Mouse (Mus musculus): ENCODE results near the gene Necap1. TPM values are rescaled to one million over a fixed set of nuclear protein-coding genes. Genes with fewer than 3 reads are reported as not detected.

The Necap1 gene
- total RNA-seq (2021), result 100 to 1,000 TPM; 188 to 202 TPM

DNA sequence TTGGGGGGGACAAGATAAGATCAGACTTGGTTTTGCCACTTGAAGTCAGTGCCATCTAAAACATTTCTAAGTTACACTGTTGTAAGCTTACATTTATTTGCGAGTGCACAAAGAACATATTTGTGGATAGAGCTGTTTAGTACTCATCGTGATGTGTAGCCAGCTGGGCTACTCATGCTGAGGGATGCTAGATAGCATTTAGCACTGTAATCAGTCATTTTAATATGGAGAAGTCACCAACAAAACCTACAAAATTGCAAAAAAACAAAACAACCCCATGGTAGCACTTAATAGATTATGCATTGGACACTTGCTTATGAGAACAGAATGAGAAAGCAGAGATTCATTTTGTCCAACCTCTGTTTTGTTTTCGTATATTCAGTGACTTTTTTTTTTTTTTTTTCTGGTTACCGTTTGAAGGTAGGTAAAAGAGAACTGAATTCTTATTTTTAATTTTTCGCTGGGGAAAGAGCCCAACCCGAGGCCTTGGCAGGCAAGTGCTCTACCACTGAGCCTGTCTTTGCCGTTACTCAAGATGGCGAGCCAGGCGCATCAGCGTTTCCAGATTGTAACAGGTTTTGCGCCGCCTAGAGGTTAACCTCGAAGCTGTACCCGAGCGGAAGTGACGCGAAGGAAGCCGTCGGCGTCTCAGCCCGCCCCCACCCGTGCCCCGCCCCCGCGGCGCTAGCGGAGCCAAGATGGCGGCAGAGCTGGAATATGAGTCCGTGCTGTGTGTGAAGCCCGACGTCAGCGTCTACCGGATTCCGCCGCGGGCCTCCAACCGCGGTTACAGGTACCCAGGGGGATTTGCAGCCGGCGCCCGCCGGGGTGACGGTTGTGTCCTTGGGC lies at the start of gene Necap1:
Gene Necap1, plus strand, starts transcription at position 604 of the 849 bp plus-strand sequence.
- intact Hi-C loops (cut with DNase I), result loop anchor here (2.0 to 10.0 kb wide), 5 partner anchors 45 to 1521 kb away; partner anchors contain the start of gene Slc2a3
- peak; percentile 98 to 99 for DNase-seq (ENCODE audit: low spot score in 2 of 2)

DNA sequence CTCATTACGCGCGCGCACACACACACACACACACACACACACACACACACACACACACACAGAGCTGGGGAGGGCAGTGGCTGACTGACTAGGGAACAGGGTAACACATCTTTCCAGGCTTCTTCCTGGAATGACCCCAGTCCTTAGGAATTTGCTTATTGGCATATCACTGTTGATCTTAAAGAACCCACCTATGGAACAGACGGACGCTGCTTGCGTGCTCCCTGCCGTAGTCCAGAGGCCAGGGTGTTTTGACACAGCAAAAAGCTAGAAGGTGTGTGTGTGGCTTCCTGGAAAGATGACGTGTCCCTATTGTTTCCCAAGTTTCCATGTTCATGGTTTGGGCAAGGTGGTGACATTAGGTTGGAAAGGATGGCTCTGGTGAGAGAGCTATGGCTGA lies 49.1 kb upstream of the Necap1 start:
- intact Hi-C loops (cut with DNase I), result no loop called here
- DNase-seq (ENCODE audit: low spot score in 2 of 2), result no peak

DNA sequence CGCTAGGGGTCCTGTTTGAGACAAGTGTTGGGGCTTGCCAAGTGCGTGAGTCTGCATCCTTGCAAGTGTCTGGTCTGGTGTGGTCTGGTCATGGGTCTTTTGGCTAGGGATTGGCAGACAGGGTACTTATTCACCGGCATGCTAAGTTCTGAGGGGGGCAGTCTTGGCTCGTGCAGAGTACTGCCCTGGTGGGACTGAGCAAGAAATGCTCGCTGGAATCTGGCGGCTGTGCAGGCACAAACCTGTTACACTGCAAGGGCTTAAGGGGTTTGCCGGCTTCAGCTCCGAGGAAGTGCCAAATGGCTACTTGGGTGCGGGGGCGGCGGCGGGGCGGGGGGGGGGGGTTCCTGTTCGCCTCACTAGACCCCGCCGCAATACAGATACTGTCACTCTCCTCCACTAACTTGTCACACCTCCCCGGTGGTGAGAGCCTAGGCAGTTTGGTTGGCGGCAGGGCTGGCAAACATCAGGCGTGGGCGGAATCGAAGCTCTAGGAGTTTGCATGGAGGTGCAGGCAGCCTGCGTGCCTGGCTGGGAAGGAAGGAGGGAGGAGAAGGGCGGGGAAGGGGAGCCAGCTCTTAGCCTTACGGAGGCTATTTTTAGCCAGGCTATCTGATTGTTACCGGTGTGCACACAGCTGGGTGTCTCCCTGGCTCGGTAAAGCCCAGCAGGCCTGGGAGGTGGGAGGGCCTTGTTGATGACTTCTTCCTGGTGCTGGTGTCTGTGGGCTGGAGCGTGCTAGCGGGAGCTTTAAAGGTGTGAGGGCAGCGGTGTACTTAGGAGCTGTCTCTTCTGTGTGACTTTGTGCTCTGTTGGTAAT lies 48.1 kb upstream of the Necap1 start:
- peak; percentile 85 to 95 for DNase-seq (ENCODE audit: low spot score in 2 of 2)
- intact Hi-C loops (cut with DNase I), result loop anchor here (2.0 kb wide), 1 partner anchor 61 kb away; no protein-coding TSS in a partner anchor

DNA sequence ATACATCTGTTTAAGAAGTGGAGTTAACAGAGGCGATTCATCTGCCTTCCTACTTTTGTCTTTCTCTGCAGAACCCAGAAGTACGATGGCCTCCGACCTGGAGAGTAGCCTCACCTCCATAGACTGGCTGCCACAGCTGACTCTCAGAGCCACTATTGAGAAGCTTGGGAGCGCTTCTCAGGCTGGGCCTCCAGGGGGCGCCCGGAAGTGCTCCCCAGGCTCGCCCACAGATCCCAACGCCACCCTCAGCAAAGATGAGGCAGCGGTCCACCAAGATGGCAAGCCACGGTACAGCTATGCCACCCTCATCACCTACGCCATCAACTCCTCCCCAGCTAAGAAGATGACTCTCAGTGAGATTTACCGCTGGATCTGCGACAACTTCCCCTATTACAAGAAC lies 46.2 kb upstream of the Necap1 start:
- DNase-seq (ENCODE audit: low spot score in 2 of 2), result no peak
- intact Hi-C loops (cut with DNase I), result loop anchor here (2.0 kb wide), 1 partner anchor 47 kb away; the partner anchor contains the start of gene Necap1

DNA sequence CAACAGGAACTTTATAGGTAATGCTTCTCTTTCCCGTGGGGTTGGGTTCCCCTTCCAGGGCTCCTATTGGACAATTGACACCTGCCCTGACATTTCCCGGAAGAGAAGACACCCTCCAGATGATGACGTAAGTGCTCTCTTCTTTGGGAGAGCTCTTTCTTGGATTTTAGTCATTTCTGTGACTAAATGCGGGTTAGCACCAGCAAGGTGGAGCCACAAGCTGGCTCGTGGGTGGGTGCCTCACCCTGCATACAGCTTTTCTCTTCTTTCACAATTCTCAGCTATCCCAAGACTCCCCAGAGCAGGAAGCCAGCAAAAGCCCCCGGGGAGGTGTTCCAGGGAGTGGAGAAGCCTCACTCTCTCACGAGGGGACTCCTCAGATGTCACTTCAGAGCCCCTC lies 41.4 kb upstream of the Necap1 start:
- DNase-seq (ENCODE audit: low spot score in 2 of 2), result peak in 1 of 2 experiments; percentile 73
- intact Hi-C loops (cut with DNase I), result no loop called here

DNA sequence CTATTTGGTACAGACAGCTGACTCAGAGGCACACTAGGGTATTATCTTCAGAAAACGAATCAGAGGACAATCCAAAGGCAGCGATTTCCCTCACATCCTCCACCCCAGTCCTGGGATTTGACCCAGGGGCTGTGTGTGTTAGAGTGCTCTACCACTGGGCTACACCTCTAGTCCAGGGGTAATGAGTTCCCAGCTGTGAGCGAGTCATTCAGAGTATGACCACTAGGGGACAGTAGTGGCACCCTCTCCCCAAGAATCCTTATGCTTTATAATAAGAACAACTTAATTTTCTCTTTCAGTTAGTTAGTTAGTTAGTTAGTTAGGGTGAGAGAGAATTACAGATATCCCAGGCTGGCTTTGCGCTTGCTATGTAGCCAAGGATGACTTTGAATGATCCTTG lies 39.9 kb upstream of the Necap1 start:
- intact Hi-C loops (cut with DNase I), result no loop called here
- no peak for DNase-seq (ENCODE audit: low spot score in 2 of 2)

DNA sequence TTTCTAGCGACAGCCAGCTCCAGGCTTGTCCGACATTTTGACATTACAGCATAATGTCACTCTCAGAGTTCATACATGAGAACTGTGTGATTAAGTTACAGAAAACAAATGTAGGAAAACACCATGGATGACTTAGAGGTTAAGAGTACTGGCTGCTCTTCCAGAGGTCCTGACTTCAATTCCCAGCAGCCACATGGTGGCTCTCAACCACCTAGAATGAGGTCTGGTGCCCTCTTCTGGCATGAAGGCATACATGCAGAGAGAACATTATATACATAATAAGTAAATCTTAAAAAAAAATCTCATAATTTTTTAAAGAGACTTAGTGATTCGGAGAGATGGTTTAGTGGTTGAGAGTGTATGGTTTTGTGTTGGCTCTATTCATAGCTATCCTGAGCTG lies 37.3 kb upstream of the Necap1 start:
- intact Hi-C loops (cut with DNase I), result no loop called here
- no peak for DNase-seq (ENCODE audit: low spot score in 2 of 2)

DNA sequence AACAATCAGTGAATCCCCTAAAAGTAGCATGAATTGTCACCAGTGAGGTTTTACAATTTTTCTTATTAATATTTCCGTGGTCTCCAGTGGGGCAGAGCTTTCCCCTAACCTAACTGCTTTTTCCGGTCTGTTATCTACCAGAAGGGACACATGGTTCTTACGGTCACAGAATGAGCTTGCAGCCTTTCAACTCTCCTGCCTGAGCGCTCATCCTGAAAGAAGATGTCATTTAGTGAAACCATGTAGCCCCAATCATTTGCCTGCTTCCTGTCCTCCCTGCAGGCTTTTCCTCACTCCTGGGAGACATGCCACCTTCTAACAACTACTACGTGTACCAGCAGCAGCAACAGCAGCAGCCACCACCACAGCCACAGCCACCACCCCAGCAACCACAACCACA lies 36.7 kb upstream of the Necap1 start:
- no peak for DNase-seq (ENCODE audit: low spot score in 2 of 2)
- intact Hi-C loops (cut with DNase I), result no loop called here

DNA sequence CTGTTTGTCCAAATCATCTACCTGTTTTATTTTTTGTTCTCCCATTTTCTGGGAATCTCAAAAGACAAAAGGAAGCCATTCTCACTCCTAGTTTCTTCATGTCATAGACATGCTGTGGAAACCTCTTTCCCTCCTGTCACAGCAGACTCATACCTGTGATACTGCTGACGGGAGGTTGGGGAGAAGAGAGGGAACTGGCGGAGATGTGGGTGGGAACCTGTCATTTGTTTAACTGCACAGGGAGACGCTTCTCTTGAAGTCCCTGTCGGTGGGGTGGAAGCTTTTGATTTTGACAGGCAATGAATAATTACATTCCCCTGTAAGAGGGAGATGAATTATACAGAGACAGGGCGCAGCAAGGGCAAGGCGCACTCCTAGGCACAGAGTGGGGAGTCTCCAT lies 30.5 kb upstream of the Necap1 start:
- no peak for DNase-seq (ENCODE audit: low spot score in 2 of 2)
- intact Hi-C loops (cut with DNase I), result no loop called here

DNA sequence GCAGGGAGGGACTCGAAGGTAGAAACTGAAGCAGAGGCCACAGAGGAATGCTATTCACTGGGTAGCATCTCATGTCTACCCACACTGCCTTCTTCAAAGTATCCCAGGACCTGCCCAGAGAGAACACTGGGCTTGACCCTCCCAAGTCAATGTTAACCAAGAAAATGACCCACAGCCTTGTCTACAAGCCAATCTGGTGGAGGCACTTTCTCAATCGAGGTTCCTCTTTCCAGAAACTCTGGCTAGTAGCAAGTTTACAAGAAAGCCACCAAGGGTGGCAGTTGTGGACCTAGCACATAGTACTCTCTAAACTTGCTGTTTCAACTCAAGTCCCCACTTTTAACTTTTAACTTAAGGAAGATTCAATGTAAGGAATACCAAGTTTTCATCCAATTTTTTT lies 21.6 kb upstream of the Necap1 start:
- DNase-seq (ENCODE audit: low spot score in 2 of 2), result no peak
- intact Hi-C loops (cut with DNase I), result no loop called here

DNA sequence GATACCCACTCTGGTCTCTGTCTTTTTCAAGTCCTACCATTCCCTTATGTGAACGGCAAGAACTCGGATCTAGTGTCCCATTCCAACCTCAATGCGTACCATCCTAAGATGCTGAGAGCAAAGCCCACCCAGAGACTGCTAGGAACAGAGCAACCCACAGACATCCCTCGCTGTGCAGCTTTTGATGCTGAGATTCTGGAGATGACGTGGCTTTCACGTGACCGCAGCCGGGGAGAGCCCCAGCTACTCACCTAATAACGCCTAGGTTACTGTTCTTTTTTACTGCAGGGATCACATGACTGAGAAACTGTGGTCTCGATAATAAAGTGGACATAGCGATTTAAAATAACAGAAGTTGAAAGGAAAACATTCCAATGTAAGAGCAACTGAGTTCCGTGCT lies 19.7 kb upstream of the Necap1 start:
- intact Hi-C loops (cut with DNase I), result no loop called here
- DNase-seq (ENCODE audit: low spot score in 2 of 2), result no peak

DNA sequence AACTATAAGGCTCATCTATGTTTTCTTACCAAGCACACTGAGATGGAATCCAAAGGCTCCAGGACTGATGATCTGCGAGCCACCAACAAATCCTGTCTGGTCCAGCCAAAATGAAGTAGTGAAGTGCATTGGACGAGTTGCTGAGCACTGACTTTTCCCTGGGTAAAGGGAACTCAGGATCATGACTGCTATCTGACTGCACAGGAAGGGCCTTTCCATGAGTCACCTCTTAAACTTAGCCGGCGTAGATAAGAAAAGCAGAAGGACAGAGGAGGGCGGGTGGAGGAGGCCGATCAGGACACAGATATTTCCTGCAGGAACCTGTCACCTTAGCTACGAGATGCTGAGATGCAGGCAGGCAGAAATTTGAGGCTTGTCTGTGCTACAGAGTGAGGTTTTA lies 18.3 kb upstream of the Necap1 start, which contains the start of gene C3ar1:
Gene C3ar1, minus strand, starts transcription at position 207 of the 400 bp plus-strand sequence.
- no peak for DNase-seq (ENCODE audit: low spot score in 2 of 2)
- intact Hi-C loops (cut with DNase I), result no loop called here

DNA sequence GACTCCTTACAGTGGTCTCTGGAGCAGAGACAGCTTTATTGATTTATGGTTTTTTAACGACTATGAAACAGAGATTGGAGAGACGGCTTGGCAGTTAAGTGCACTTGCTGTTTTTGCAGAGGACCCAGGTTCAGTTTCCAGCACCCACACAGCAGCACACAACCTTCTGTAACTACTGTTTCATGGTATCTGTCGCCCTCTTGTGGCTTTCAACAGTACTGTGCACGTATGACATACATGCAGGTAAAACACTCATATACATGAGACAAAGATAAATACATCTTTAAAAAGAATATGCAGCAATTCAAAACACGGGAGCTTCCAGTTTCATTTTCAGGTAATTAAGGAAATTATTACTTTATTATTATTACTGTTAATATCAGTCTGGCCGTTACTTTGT lies 11.8 kb upstream of the Necap1 start:
- DNase-seq (ENCODE audit: low spot score in 2 of 2), result no peak
- intact Hi-C loops (cut with DNase I), result no loop called here

DNA sequence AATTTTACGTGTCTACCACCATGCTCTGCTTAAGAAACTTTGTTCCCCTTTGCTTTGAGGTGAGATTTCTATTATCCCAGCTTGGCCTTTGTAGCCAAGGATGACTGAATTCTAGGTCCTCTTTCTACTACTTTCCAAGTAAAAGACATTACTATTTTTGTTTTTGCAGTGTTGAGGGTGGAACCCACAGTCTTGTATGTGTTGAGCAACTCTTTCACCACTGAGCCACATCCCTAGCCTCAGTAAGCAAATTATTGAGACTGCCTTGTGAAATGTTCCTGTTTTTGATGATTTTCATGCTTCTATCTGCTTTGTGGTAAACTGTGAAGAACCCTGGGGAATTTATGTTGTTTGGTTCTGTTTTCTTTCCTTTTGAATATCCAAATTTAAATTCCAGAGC lies 11.4 kb upstream of the Necap1 start:
- intact Hi-C loops (cut with DNase I), result no loop called here
- DNase-seq (ENCODE audit: low spot score in 2 of 2), result no peak

DNA sequence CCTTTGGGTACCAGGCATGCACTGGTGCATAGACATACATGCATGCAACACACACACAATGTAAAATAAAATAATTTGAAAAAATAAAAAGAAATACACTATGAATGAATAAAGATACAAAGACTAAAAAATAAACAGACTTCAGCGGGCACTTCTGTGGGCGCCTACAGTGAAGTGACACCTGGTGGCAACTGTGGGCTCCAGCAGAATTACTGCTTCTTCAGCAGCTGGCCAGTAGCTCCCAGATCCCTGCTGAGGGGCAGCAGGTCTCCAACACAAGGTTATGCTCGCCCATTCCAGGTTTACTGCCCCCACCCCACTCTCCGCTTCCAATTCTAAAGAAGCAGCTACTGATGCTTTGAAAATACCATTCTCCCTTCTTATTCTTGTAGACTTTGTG lies 6.4 kb upstream of the Necap1 start:
- no peak for DNase-seq (ENCODE audit: low spot score in 2 of 2)
- intact Hi-C loops (cut with DNase I), result no loop called here

DNA sequence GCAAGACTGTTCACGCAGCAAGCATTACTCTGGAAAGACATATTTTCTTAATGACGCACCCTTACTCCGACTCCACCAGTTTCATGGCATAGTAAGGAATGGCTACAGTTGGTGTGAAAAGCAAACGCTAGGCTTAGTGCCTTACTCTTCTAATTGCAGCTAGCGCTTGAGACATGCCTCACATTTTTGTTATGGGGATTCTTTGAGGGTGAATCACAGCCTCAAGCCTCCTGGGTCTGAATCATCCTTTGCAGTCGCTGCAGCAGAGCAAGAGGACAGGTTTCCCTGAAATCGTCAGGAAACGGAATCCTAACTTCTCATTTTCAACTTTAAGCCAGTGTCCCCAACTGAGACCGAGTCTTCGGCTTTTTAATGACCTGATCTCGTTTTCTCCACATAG lies 4.4 kb upstream of the Necap1 start:
- intact Hi-C loops (cut with DNase I), result loop anchor here (5.0 to 10.0 kb wide), 4 partner anchors 68 to 1525 kb away; partner anchors contain the start of gene Slc2a3

DNA sequence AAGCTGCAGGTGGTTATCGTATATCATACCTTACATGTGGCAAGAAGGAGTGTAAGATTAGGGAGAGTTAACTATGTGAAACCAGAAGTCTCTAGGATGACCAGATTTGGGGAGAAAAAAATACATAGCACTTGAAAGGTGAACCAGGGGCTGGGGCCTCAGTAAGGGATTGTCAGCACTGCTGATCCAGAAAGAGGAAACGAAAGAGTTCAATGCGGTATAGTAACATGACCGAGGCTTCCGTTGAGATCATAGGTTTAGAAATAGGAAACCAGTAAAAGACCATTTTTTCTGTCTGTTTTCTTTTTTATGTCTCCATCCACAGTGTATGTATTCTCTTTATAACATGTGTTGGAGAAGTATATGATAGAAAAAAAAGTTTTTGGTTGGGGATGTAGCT lies 1.5 kb upstream of the Necap1 start:
- intact Hi-C loops (cut with DNase I), result loop anchor here (5.0 to 10.0 kb wide), 4 partner anchors 70 to 1522 kb away; partner anchors contain the start of gene Slc2a3
- no peak for DNase-seq (ENCODE audit: low spot score in 2 of 2)

More for the DNA sequence above, 4.4 kb upstream of the Necap1 start:
- peak in 1 of 2 experiments; percentile 50 for DNase-seq (ENCODE audit: low spot score in 2 of 2)

DNA sequence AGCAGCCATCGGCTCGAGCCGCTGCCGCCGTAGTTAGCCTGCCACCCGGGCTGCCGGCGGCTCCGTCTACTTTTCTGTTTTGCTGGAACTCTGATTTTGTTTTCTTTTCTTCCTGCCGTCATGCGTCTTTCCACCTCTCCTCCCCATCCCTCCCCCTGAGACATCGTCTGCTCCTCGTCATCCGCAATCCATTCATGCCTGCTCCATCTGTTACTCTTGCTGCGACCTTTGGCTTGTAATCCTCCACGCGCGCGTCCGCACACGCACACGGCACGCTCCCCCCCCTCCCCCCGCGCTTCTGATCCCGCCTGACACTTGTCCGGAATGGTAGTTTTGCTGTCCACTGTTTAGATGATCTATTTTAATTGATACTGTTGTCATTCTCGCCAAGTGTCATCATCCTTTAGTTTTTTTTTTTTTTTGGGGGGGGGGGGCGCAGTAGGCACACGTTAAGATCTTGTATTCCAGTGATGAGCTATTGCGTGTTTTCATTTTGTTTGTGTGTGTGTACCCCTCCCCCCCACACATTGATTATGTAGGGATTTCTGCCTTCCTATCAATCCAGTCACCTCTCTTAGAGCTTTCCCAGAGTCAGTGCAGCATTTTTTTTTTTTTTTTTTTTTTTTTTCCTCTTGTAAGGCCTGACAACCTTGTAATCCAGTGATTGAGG lies 581 bp downstream of the Necap1 start:
- intact Hi-C loops (cut with DNase I), result loop anchor here (2.0 to 10.0 kb wide), 5 partner anchors 46 to 1520 kb away; partner anchors contain the start of gene Slc2a3
- DNase-seq (ENCODE audit: low spot score in 2 of 2), result no peak

DNA sequence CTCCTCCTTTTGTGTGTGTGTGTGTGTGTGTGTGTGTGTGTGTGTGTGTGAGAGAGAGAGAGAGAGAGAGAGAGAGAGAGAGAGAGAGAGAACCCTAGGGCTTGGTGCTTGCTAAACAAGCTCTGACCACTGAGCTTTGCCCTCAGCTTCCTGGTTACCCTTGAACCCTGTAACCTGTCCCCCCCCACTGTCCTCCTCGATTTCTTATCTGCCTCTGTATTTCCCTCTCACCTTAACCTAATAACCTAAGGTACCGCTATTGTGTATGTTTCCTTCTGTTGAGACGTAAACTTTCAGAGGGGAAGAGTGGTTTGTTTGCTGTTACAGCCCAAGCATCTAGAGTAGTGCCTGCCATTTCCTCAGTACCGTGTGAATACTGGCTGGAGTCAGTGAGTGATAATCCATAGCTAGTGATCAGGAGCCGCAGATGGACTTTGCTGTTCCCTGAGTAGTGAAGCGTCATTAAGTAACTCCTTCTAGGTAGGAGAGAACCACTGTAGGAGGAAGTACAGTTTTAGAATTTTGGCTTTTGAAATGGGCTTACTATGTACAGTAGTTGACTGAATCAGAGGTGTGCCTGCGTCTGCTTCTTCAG lies 5.0 kb downstream of the Necap1 start:
- DNase-seq (ENCODE audit: low spot score in 2 of 2), result no peak
- intact Hi-C loops (cut with DNase I), result loop anchor here (10.0 kb wide), 1 partner anchor 1516 kb away; no protein-coding TSS in a partner anchor

Data from left cerebral cortex, postnatal 25 days (tissue).